Mouse (Mus musculus): Measurements from ENCODE around the gene Rnft2.

Rnft2 gene

GRCm38 (mm10) chr5:118142471-118142870 is 102.4 kb downstream of the Rnft2 start:
- DNase-seq (ENCODE audit: low read depth in 2 of 2, low spot score in 2 of 2), result no peak
